Mouse (Mus musculus): ENCODE data around the gene Ntmt1. TPM values are rescaled to one million over a fixed set of nuclear protein-coding genes. Genes with fewer than 3 reads are reported as not detected.

Ntmt1 gene
- 8.3 TPM for polyA plus RNA-seq (2015; fragmentation: Illumina TruSeq; extraction: RNeasy Lipid Tissue Mini Kit (QIAGEN cat#74804); ENCODE audit: insufficient read depth, low read depth, low replicate concordance)

DNA sequence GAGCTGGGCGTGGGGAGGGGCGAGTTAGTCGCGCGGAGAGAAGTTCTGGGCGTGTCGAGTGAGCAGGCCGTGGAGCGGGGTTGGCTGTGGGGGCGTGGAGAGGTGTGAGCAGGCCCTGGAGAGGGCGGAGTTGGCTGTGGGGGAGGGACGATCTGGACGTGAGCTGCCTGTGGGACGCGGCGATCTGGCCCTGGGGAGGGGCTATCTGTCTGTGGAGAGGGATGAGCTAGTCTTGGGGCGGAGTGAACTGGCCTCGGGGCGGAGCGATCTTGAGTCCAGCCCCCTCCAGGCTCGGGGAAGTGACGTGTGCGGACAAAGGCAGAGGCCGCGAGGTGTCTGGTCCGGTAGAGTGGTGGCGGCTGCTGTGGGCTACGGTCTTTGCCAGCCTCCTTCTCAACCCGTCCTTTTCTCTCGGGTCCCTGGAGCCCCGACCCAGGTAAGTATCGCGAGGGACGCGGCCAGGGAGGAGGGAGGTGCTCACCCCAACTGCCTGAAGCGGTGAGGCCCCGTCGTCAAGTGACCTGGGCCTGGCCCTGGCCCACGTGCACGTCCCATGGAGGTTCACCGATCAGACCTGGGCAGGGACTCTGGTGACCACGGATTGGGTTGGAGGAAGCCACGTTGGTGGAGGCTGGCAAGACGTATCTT, at the start of gene Ntmt1:
Gene Ntmt1, plus strand, starts transcription at position 179 of the 648 bp plus-strand sequence.

DNA sequence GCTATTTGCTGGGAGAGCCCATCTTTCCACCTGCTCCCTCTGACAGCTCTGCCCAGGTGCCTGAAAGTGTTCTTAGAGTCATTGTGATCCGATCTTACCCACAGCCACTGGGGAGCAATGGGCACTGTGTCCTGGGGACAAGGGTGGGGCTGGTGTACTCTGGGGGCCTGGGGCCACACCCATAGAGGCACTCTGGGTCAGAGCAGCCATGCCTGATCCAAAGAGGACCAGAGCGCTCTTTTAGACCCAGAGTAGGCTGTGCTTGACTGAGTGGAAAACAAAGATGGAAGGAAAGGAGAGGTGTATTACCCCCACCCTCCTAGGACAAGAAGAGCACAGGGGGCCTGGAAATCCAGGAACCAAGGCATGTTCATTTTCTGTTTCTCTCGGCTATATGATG, 4.0 kb upstream of the Ntmt1 start, which contains the start of gene 1700001O22Rik:
Gene 1700001O22Rik, minus strand, starts transcription at position 58 of the 400 bp plus-strand sequence.

GRCm38 (mm10) chr2:30830283-30830795, 22.7 kb downstream of the Ntmt1 start, which contains the start of gene Asb6:
Gene Asb6 (minus strand): TSS chr2:30830333.

GRCm38 (mm10) chr2:30834373-30835022, 26.9 kb downstream of the Ntmt1 start, which contains the start of gene Prrx2:
Gene Prrx2 (plus strand): TSS chr2:30834972.

Other genes starting within 250 kb of the Ntmt1 start
- gene Cstad, start 212.8 kb upstream of the Ntmt1 start, polyA plus RNA-seq (2015; fragmentation: Illumina TruSeq; extraction: RNeasy Lipid Tissue Mini Kit (QIAGEN cat#74804); ENCODE audit: insufficient read depth, low read depth, low replicate concordance) = not detected
- 2.9 TPM for gene 1700001O22Rik, start 4.2 kb upstream of the Ntmt1 start, polyA plus RNA-seq (2015; fragmentation: Illumina TruSeq; extraction: RNeasy Lipid Tissue Mini Kit (QIAGEN cat#74804); ENCODE audit: insufficient read depth, low read depth, low replicate concordance)
- 9.7 TPM for gene Asb6, start 22.5 kb downstream of the Ntmt1 start, polyA plus RNA-seq (2015; fragmentation: Illumina TruSeq; extraction: RNeasy Lipid Tissue Mini Kit (QIAGEN cat#74804); ENCODE audit: insufficient read depth, low read depth, low replicate concordance)
- gene Prrx2, start 27.1 kb downstream of the Ntmt1 start, polyA plus RNA-seq (2015; fragmentation: Illumina TruSeq; extraction: RNeasy Lipid Tissue Mini Kit (QIAGEN cat#74804); ENCODE audit: insufficient read depth, low read depth, low replicate concordance) = not detected
- 4.4 TPM for gene Ptges, start 122.0 kb downstream of the Ntmt1 start, polyA plus RNA-seq (2015; fragmentation: Illumina TruSeq; extraction: RNeasy Lipid Tissue Mini Kit (QIAGEN cat#74804); ENCODE audit: insufficient read depth, low read depth, low replicate concordance)
- 20.6 TPM for gene Tor1b, start 145.1 kb downstream of the Ntmt1 start, polyA plus RNA-seq (2015; fragmentation: Illumina TruSeq; extraction: RNeasy Lipid Tissue Mini Kit (QIAGEN cat#74804); ENCODE audit: insufficient read depth, low read depth, low replicate concordance)
- gene Tor1a, start 160.1 kb downstream of the Ntmt1 start, polyA plus RNA-seq (2015; fragmentation: Illumina TruSeq; extraction: RNeasy Lipid Tissue Mini Kit (QIAGEN cat#74804); ENCODE audit: insufficient read depth, low read depth, low replicate concordance) = 14.5 TPM
- gene BC005624, start 174.4 kb downstream of the Ntmt1 start, polyA plus RNA-seq (2015; fragmentation: Illumina TruSeq; extraction: RNeasy Lipid Tissue Mini Kit (QIAGEN cat#74804); ENCODE audit: insufficient read depth, low read depth, low replicate concordance) = 11.1 TPM
- gene Usp20, start 174.5 kb downstream of the Ntmt1 start, polyA plus RNA-seq (2015; fragmentation: Illumina TruSeq; extraction: RNeasy Lipid Tissue Mini Kit (QIAGEN cat#74804); ENCODE audit: insufficient read depth, low read depth, low replicate concordance) = 4.5 TPM

All from pancreas, adult 10 weeks (tissue).